Mouse (Mus musculus) stomach, embryonic 15.5 days (tissue): ENCODE data around the gene Golim4. TPM values are rescaled to one million over a fixed set of nuclear protein-coding genes. Genes with fewer than 3 reads are reported as not detected.
"Not testable (repeated sequence)": the region's sequence is repeated elsewhere in the genome, so short reads cannot be mapped to it uniquely, and the experiment has no call there.

ENCODE experiments used
- ATAC-seq: fragments of 200-750 bp; cut with Nextera tagmentation; 2 replicates; pipeline ENCODE4 v1.8.0; 2017; ENCODE audit warnings: low read depth, moderate number of reproducible peaks, moderate TSS enrichment; ENCODE audit not compliant: insufficient read depth, low FRiP score
- H3K27ac ChIP-seq: fragments of 300-500 bp; sonication (generic); 2 replicates; pipeline ENCODE4 v1.5.1; 2015; ENCODE audit warnings: mild to moderate bottlenecking, inconsistent platforms
- H3K27me3 ChIP-seq: fragments of 300-500 bp; sonication (generic); replicated peaks from 2 replicates; pipeline ENCODE4 v1.6.1; 2015; ENCODE audit warnings: inconsistent platforms
- H3K36me3 ChIP-seq: fragments of 300-500 bp; sonication (generic); 2 replicates; pipeline ENCODE4 v1.6.1; 2015; ENCODE audit warnings: inconsistent platforms
- H3K4me1 ChIP-seq: fragments of 300-500 bp; sonication (generic); 2 replicates; pipeline ENCODE4 v1.6.1; 2015; ENCODE audit warnings: inconsistent platforms
- H3K4me2 ChIP-seq: fragments of 300-500 bp; sonication (generic); 2 replicates; pipeline ENCODE4 v1.6.1; 2015; ENCODE audit warnings: mild to moderate bottlenecking, inconsistent platforms
- H3K4me3 ChIP-seq: fragments of 300-500 bp; sonication (generic); replicated peaks from 2 replicates; pipeline ENCODE4 v1.5.1; 2015; ENCODE audit warnings: inconsistent platforms
- H3K9ac ChIP-seq: fragments of 300-500 bp; sonication (generic); 2 replicates; pipeline ENCODE4 v1.6.1; 2015; ENCODE audit warnings: inconsistent platforms
- H3K9me3 ChIP-seq: fragments of 300-500 bp; sonication (generic); 2 replicates; pipeline ENCODE4 v1.6.1; 2016; ENCODE audit warnings: inconsistent platforms
- WGBS: fragments of 180-500 bp; shearing (Covaris S2); methylation state at CpG from one replicate; pipeline ENCODE4 v1.1.7; 2015; 5-methylcytosine and 5-hydroxymethylcytosine counted together
- polyA plus RNA-seq: library from polyadenylated mRNA; unstranded; fragments of >200 nt; fragmentation: Nextera tagmentation; extraction: Ambion mirVana; gene quantifications from 2 replicates; pipeline ENCODE4 v1.2.1, GENCODE M21; 2015

Golim4 gene
- 64.0 and 64.5 TPM in 2 replicates for polyA plus RNA-seq

DNA sequence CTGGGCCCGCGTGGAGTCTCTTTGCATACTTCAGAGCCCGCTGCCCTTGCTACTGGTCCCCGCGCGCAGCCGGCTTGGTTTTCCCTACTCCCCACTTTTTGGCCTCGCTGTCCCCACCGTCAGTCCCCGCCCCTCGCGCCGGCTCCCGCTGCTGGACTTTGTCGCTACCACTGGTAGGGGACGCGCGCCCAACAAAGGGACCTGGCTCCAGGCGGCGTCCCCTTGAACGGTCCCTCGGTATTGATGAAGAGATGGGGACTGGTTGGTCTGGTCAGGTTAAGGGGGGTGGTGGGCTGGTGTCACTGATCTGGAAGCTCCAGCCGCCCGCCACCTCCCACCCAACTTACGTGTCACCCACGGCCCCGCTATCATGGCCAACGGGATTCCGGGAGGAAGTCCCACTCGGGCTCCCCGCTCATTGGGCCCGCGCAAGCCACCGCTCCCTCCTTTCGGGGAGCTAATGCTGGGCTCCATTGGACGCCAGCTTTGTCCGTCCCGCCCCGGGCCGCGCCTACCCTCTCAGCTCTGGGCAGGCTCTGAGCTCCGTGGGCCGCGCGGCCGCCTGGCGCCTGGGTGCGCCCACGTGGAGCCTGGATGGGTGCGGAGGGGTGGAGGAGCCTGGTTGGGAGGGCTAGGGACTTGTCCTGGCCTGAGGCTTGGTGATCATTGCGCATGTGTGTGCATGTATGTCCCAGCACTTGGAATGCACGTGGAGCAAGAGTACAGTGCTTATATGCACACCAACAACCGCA, at the start of gene Golim4:
TSS of gene Golim4 (minus strand) at position 399 of the 752 bp plus-strand sequence.
- peak within 1 kb of the TSS; percentile 95 for H3K27ac ChIP-seq
- WGBS = under 1% methylated on average over 53 of the region's 53 CpGs
- peak; percentile 97 for ATAC-seq

DNA sequence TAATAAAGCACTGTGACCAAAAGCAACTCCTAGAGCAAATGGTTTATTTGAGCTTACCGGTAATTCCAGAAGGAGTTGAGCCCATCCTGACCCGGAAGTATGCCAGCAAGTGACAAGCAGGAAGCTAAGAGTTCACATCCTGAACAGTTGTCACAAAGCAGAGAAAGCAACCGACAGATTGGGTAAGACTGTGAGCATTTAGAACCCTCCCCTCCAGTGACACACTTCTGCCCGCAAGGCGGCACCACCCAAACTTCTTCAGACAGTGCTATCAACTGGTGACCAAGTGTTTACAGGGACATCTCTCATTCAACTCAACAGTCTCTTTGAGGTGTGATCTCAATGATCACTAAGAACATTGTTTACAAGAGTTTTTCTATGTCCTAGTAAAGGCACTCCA, 48.9 kb upstream of the Golim4 start:
- Histone ChIP-seq H3K27me3 (no peaks in the 10 kb centered on the region), H3K4me2 (no peak overlapping the region), H3K4me3 (no peak overlapping the region), H3K36me3 (no peaks in the 10 kb centered on the region), H3K9me3 (no peaks in the 10 kb centered on the region), H3K27ac (no peak overlapping the region), H3K4me1 (no peaks in the 10 kb centered on the region), H3K9ac (no peak overlapping the region)
- 75% methylated on average over 5 of the region's 5 CpGs for WGBS
- no peak for ATAC-seq

More for the DNA sequence above, at the start of gene Golim4:
- Histone ChIP-seq H3K9me3 (no peaks in the 10 kb centered on the region), H3K4me1 (peaks cover 13% of the 10 kb centered on the region), H3K36me3 (no peaks in the 10 kb centered on the region), H3K27me3 (no peaks in the 10 kb centered on the region), H3K4me2 (peak within 1 kb of the TSS; percentile 84), H3K9ac (peak within 1 kb of the TSS; percentile 79), H3K4me3 (peak within 1 kb of the TSS; percentile 66)

GRCm38 (mm10) chr3:76001156-76001555, 44.4 kb upstream of the Golim4 start:
- Histone ChIP-seq H3K4me2 (no peak overlapping the region), H3K4me3 (no peak overlapping the region), H3K9me3 (no peaks in the 10 kb centered on the region), H3K27ac (no peak overlapping the region), H3K4me1 (no peaks in the 10 kb centered on the region), H3K27me3 (no peaks in the 10 kb centered on the region), H3K9ac (no peak overlapping the region), H3K36me3 (no peaks in the 10 kb centered on the region)
- peak; percentile 60; the same call in 1 of the 2 replicates for ATAC-seq
- 39% methylated on average over 4 of the region's 4 CpGs for WGBS

- no peak overlapping the region for H3K4me3 ChIP-seq
- 58% methylated on average over 2 of the region's 2 CpGs for WGBS
- no peak for ATAC-seq
- no peaks in the 10 kb centered on the region for H3K36me3 ChIP-seq
- H3K9ac ChIP-seq = no peak overlapping the region
- H3K9me3 ChIP-seq = no peaks in the 10 kb centered on the region
- no peaks in the 10 kb centered on the region for H3K27me3 ChIP-seq
- no peaks in the 10 kb centered on the region for H3K4me1 ChIP-seq
- H3K4me2 ChIP-seq = no peak overlapping the region
- no peak overlapping the region for H3K27ac ChIP-seq
These were observed 43.7 kb upstream of the Golim4 start for GRCm38 (mm10) chr3:76000481-76000880.

DNA sequence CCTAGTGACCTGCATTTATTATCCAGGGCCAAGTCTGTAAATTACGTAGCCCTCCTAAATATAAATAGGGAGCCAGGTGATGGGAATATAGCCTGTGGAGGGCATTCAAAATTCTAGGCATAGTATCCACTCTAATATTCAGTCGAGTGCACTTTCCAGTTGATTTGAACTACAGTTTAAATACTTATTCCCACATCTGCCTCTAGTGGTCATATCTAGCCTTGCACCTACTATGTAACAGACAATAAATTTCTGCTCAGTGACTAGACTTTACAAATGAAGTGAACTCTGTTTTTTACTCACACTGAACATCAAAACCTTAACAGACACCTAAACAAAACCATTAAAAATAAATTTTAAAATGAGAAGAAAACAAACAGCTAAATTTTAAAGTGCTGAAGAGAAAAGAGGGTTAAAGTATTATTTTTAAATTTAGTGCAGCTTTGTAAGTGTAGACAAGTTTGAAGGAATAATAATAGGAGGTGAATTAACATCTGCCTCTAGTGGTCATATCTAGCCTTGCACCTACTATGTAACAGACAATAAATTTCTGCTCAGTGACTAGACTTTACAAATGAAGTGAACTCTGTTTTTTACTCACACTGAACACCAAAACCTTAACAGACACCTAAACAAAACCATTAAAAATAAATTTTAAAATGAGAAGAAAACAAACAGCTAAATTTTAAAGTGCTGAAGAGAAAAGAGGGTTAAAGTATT, 24.4 kb upstream of the Golim4 start:
- H3K27me3 ChIP-seq, H3K4me3 ChIP-seq, H3K9me3 ChIP-seq, H3K4me1 ChIP-seq, H3K9ac ChIP-seq, H3K27ac ChIP-seq, ATAC-seq, H3K36me3 ChIP-seq, H3K4me2 ChIP-seq: not testable (repeated sequence)
- WGBS = 76% methylated on average over 2 of the region's 2 CpGs

DNA sequence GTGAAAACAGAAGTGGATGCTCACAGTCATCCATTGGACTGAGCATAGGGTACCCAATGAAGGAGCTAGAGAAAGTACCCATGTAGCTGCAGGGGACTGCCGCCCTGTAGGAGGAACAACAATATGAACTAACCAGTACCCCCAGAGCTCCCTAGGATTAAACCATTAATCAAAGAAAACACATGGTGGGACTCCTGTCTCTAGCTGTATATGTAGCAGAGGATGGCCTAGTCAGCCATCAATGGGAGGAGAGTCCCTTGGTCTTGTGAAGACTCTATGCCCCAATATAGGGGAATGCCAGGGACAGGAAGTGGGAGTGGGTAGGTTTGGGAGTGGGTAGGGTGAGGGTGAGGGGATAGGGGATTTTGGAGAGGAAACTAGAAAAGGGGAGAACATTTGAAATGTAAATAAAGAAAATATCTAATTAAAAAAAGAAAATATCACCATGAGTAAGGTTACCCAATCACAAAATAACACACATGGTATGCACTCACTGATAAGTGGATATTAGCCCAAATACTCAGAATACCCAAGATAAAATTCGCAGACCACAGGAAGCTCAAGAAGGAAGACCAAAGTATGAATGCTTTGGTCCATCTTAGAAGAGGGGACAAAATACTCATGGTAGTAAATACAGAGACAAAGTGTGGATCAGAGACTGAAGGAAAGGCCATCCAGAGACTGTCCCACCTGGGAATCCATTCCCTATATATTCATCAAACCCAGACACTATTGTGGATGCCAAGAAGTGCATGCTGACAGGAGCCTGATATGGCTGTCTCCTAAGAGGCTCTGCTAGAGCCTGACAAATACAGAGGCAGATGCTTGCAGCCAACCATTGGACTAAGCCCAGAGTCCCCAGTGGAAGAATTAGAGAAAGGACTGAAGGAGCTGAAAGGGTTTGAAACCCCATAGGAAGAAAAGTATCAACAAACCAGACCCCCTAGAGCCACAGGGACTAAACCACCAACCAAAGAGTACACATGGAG, 6.3 kb upstream of the Golim4 start:
- H3K4me2 ChIP-seq, H3K27me3 ChIP-seq, ATAC-seq, H3K4me3 ChIP-seq, H3K4me1 ChIP-seq, H3K9me3 ChIP-seq, H3K27ac ChIP-seq, H3K36me3 ChIP-seq, H3K9ac ChIP-seq: not testable (repeated sequence)
- 85% methylated on average over 2 of the region's 2 CpGs for WGBS

GRCm38 (mm10) chr3:75955661-75956491, 873 bp downstream of the Golim4 start:
- Histone ChIP-seq H3K4me2 (peak overlapping the region; percentile 84), H3K27me3 (no peaks in the 10 kb centered on the region), H3K36me3 (no peaks in the 10 kb centered on the region), H3K4me3 (peak overlapping the region; percentile 66), H3K9me3 (no peaks in the 10 kb centered on the region), H3K9ac (peak overlapping the region; percentile 79), H3K4me1 (peaks cover 13% of the 10 kb centered on the region), H3K27ac (peak overlapping the region; percentile 95)
- 2% methylated on average over 45 of the region's 47 CpGs for WGBS
- ATAC-seq = no peak

DNA sequence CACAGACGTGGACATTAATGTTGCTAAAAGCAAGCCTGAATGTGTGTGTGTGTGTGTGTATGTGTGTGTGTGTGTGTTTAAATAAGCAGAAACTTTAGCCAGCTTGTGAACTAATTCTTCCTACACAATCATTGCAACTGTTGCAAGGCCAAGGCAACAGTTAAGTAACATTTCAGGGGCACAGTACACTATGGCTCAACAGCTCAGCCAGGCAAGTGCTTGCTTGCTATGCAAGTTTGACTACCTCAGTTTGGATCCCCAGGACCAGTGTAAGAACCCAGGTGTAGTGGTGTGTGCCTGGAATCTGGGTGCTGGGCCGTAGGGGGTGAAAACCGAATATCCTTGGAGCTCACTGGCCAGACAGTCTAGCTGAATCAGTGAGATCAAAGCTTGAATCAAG, 2.6 kb downstream of the Golim4 start:
- H3K4me3 ChIP-seq = peak overlapping the region; percentile 66
- peak overlapping the region; percentile 84 for H3K4me2 ChIP-seq
- no peak for ATAC-seq
- 49% methylated on average over 3 of the region's 3 CpGs for WGBS
- no peaks in the 10 kb centered on the region for H3K27me3 ChIP-seq
- no peak overlapping the region for H3K9ac ChIP-seq
- H3K27ac ChIP-seq = no peak overlapping the region
- H3K9me3 ChIP-seq = no peaks in the 10 kb centered on the region
- peaks cover 13% of the 10 kb centered on the region for H3K4me1 ChIP-seq
- H3K36me3 ChIP-seq = no peaks in the 10 kb centered on the region

DNA sequence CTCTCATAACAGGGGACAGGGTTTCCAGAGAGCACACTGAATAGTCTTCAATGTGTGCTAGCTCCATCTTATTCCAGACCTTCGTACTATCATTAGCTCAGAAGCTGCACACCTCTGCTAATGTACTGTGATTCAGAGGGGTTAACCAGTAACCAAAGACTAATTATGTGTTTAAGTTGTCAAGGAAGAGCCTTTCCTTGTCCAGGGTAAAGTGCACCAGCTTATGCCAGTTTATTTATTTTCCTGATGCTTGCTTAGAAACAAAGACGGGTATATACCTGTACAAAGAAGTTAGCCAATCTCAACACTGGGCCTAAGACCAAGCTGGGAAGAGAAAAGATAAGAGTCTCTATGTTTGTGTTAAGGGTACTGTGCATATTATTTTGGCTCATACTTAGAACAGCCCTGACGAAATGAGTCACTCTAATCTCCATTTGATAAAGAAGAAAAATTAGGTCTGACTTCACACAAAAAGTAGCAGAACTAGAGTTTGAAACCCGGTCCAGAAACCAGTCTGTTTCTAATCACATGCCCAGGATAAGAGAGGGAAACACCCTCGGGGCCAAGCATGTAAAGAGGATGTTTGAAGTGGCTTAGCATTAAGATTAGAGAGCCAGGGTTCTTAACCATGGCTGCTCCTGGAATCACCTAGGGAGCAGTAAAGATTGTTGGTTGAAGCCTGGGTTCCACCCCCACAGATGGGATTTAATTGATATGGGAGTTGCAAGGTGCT, 4.3 kb downstream of the Golim4 start:
- H3K9ac ChIP-seq = no peak overlapping the region
- no peaks in the 10 kb centered on the region for H3K27me3 ChIP-seq
- no peak overlapping the region for H3K4me2 ChIP-seq
- H3K4me1 ChIP-seq = peaks cover 13% of the 10 kb centered on the region
- 43% methylated on average over 5 of the region's 5 CpGs for WGBS
- no peaks in the 10 kb centered on the region for H3K9me3 ChIP-seq
- ATAC-seq = peak; percentile 54
- no peak overlapping the region for H3K4me3 ChIP-seq
- no peaks in the 10 kb centered on the region for H3K36me3 ChIP-seq
- H3K27ac ChIP-seq = peak overlapping the region; percentile 67; the same call in 1 of the 2 replicates

- WGBS = 80% methylated on average over 6 of the region's 6 CpGs
- H3K4me3 ChIP-seq = no peak overlapping the region
- no peak overlapping the region for H3K9ac ChIP-seq
- H3K4me1 ChIP-seq = peaks cover 13% of the 10 kb centered on the region
- H3K9me3 ChIP-seq = no peaks in the 10 kb centered on the region
- ATAC-seq = no peak
- no peaks in the 10 kb centered on the region for H3K27me3 ChIP-seq
- H3K4me2 ChIP-seq = no peak overlapping the region
- H3K27ac ChIP-seq = no peak overlapping the region
- no peaks in the 10 kb centered on the region for H3K36me3 ChIP-seq
These were observed 5.9 kb downstream of the Golim4 start for GRCm38 (mm10) chr3:75950897-75951296.
